Mouse (Mus musculus) embryonic facial prominence, embryonic 14.5 days (tissue): ENCODE measurements around the gene Sema3c. TPM values are rescaled to one million over a fixed set of nuclear protein-coding genes. Genes with fewer than 3 reads are reported as not detected.
"Not testable (repeated sequence)": the region's sequence is repeated elsewhere in the genome, so short reads cannot be mapped to it uniquely, and the experiment has no call there.

Experiments used
- ATAC-seq: fragments of 200-750 bp; cut with Nextera tagmentation; 2 replicates; pipeline ENCODE4 v1.8.0; 2017; ENCODE audit warnings: low read depth, moderate number of reproducible peaks, moderate TSS enrichment
- DNase-seq: peaks from one replicate; pipeline ENCODE4 v3.0.0-alpha.2; 2015; ENCODE audit warnings: low spot score
- H3K27ac ChIP-seq: fragments of 300-500 bp; sonication (generic); replicated peaks from 2 replicates; pipeline ENCODE4 v1.5.1; 2014; ENCODE audit warnings: low read depth, mild to moderate bottlenecking, low read length, moderate library complexity
- H3K27me3 ChIP-seq: fragments of 300-500 bp; sonication (generic); replicated peaks from 2 replicates; pipeline ENCODE4 v1.6.1; 2014; ENCODE audit warnings: low read length; ENCODE audit not compliant: control insufficient read depth, insufficient read depth
- H3K36me3 ChIP-seq: fragments of 300-500 bp; sonication (generic); 2 replicates; pipeline ENCODE4 v1.6.1; 2014; ENCODE audit warnings: low read length, mixed read lengths; ENCODE audit not compliant: control insufficient read depth, insufficient read depth
- H3K4me1 ChIP-seq: fragments of 300-500 bp; sonication (generic); 2 replicates; pipeline ENCODE4 v1.6.1; 2014; ENCODE audit warnings: antibody characterized with exemption, low read length; ENCODE audit not compliant: control insufficient read depth, insufficient read depth
- H3K4me2 ChIP-seq: fragments of 300-500 bp; sonication (generic); 2 replicates; pipeline ENCODE4 v1.6.1; 2014; ENCODE audit warnings: low read depth, mild to moderate bottlenecking, low read length, moderate library complexity, mixed read lengths
- H3K4me3 ChIP-seq: fragments of 300-500 bp; sonication (generic); 2 replicates; pipeline ENCODE4 v1.5.1; 2014; ENCODE audit warnings: low read depth, mild to moderate bottlenecking, low read length
- H3K9ac ChIP-seq: fragments of 300-500 bp; sonication (generic); 2 replicates; pipeline ENCODE4 v1.6.1; 2014; ENCODE audit warnings: low read depth, mild to moderate bottlenecking, low read length, moderate library complexity, mixed read lengths
- H3K9me3 ChIP-seq: fragments of 300-500 bp; sonication (generic); 2 replicates; pipeline ENCODE4 v1.6.1; 2016; ENCODE audit warnings: low read length; ENCODE audit not compliant: control insufficient read depth
- WGBS: fragments of 180-500 bp; shearing (Covaris S2); extraction: QIAGEN DNeasy Blood & Tissue Kit; methylation state at CpG from one replicate; pipeline ENCODE4 v1.1.7; 2014; 5-methylcytosine and 5-hydroxymethylcytosine counted together
- polyA plus RNA-seq: library from polyadenylated mRNA; unstranded; fragments of >200 nt; fragmentation: Nextera tagmentation; extraction: Ambion mirVana; gene quantifications from 2 replicates; pipeline ENCODE4 v1.2.1, GENCODE M21; 2014

The Sema3c gene
- 65.3 and 71.5 TPM in 2 replicates for polyA plus RNA-seq

DNA sequence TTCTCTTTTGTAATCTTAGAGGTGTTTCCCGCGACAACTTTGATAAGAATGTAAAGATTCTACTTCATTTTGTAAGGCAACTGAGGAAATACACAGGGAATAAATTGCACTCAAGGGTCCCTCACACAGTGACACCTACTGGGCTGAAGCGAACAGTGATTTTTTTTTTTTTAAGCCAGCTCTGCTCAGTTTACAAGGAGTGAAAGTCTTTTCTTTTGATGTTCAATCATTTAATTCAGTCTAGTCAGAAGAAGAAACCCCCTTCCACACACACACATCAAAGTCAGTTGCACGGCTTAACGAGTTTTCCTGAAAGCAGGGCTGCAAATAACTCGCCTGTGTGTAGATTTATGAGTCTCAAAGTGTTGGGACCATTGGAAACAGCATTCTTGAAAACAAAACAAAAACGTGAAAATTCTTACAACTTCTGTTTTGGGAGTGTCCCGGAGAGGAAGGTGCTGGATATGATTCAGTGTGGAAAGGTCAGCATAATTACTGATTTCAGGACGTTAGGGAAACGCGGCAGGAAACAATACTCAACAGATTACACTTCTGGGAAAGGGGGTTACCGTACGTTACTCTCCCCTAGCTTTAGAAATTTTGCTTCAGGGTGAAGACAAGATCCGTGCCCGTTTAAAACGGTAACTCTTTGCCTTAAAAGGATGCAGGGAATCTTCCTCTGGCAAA, at the start of gene Sema3c:
Gene Sema3c, plus strand, starts transcription at position 588 of the 687 bp plus-strand sequence.
- Histone ChIP-seq H3K9ac (peak within 1 kb of the TSS; percentile 64), H3K36me3 (no peaks in the 10 kb centered on the region), H3K4me3 (peak within 1 kb of the TSS; percentile 60), H3K27me3 (no peaks in the 10 kb centered on the region), H3K9me3 (no peaks in the 10 kb centered on the region), H3K4me1 (no peaks in the 10 kb centered on the region), H3K27ac (peak within 1 kb of the TSS; percentile 75), H3K4me2 (peak within 1 kb of the TSS; percentile 86)
- DNase-seq = peak; percentile 68
- ATAC-seq = peak; percentile 28
- WGBS = under 1% methylated on average over 16 of the region's 16 CpGs

DNA sequence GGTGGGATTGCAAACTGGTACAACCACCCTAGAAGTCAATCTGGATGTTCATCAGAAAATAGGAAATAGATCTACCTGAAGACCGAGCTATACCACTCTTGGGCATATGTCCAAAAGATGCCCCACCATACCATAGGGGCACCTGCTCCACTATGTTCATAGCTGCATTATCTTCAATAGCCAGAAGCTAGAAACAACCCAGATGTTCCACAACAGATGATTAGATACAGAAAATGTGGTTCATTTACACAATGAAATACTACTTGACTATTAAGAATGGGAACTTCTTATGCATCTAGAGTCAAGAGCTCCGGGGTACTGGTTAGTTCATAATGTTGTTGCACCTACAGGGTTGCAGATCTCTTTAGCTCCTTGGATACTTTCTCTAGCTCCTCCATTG, 42.9 kb upstream of the Sema3c start:
- H3K4me1 ChIP-seq, H3K36me3 ChIP-seq, H3K27ac ChIP-seq, H3K4me2 ChIP-seq, H3K4me3 ChIP-seq, ATAC-seq, H3K9me3 ChIP-seq, DNase-seq, H3K9ac ChIP-seq, H3K27me3 ChIP-seq: not testable (repeated sequence)
- 91% methylated on average over 2 of the region's 2 CpGs for WGBS

DNA sequence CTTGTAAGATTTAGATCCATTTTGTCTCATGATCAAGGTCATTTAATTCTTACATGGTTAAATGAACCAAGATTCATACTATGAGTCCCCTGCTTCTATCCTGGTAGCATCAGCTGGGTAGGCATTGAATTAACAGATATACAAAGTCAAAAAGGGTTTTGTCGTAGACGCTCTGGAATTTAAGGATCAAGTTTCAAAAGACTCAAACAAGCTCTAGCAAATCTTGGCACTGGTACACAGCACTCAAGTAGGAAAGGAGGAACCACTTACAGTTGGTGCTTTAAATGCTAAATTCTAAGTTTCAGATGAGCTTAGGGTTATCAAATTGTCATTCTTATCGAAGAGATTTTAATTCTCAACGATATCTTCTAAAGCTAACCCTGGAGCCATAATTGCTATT, 30.9 kb upstream of the Sema3c start:
- H3K4me3 ChIP-seq = no peak overlapping the region
- no peak for ATAC-seq
- no peaks in the 10 kb centered on the region for H3K9me3 ChIP-seq
- H3K4me1 ChIP-seq = no peaks in the 10 kb centered on the region
- WGBS = 48% methylated on average over 4 of the region's 4 CpGs
- peak; percentile 68 for DNase-seq
- no peaks in the 10 kb centered on the region for H3K27me3 ChIP-seq
- H3K9ac ChIP-seq = no peak overlapping the region
- no peak overlapping the region for H3K4me2 ChIP-seq
- H3K27ac ChIP-seq = no peak overlapping the region
- no peaks in the 10 kb centered on the region for H3K36me3 ChIP-seq

DNA sequence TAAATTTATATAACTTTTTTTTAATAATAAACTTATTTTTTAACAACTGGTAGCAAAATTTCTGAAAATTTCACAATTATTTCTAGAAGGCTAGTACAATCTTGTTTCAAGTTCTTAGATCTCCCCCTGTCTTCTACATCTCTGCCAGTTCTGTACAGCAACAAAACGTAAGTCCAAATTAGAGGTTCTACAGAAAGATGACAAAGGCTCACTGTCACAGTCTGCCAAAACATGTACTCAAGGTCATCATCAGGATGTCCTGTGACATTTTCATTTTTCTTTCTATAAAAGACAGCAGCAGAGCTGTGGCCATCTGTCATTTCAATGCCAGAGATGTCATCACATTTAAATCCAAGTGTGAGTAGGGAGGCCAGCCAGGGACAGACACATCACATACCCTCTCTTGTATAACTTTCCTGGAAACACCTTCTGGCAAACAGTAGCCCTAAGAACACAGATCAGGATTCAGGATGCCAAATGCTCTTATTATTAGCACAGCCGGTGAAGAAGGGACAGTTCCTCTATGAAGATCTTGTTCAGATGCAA, 29.1 kb upstream of the Sema3c start:
- Histone ChIP-seq H3K4me3 (no peak overlapping the region), H3K9ac (no peak overlapping the region), H3K27ac (no peak overlapping the region), H3K4me2 (no peak overlapping the region), H3K4me1 (no peaks in the 10 kb centered on the region), H3K27me3 (no peaks in the 10 kb centered on the region), H3K36me3 (no peaks in the 10 kb centered on the region), H3K9me3 (no peaks in the 10 kb centered on the region)
- ATAC-seq (no peak), DNase-seq (no peak)
- 83% methylated on average over 2 of the region's 2 CpGs for WGBS

DNA sequence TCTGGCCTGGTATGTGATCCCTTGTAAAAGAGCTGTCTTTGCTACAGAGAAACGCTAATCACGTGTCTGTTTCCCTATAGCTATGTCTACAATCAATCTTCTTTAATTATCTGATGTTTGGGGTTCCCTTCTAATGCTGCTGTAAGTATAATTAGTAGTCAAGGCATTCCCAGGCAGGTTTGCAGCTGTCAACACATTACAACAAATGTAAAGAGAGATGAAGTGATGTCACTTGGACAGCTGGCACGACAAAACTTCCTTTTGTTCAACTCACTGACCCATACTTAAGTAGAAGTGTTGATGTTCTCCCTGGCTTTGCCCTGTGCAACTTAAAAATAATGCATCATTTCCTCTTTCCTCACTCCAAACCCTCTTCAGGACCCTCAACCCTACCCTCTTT, 22.4 kb upstream of the Sema3c start:
- Histone ChIP-seq H3K4me3 (no peak overlapping the region), H3K9me3 (no peaks in the 10 kb centered on the region), H3K36me3 (no peaks in the 10 kb centered on the region), H3K4me1 (no peaks in the 10 kb centered on the region), H3K27ac (no peak overlapping the region), H3K27me3 (no peaks in the 10 kb centered on the region), H3K4me2 (no peak overlapping the region), H3K9ac (no peak overlapping the region)
- no peak for ATAC-seq
- WGBS = 52% methylated on average over 3 of the region's 3 CpGs
- peak; percentile 26 for DNase-seq

DNA sequence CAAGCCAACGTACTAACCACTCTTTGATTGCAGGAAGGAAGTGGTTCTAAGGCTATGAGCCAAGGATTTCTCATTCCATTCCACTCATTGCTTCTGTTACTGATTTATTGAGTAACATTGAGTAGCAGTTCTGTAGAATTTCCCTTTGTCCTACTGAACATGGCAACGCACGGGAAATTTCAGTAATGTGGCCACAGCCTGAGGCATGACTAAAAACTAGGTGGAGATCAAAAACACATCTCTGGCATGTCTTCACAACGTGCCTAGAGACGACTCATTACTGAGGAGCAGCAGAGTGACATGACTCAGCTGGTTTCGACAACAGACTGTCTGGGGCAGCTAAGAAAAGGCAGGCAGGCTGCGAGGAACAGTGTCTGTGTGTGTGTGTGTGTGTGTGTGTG, 18.0 kb upstream of the Sema3c start:
- WGBS = 22% methylated on average over 7 of the region's 7 CpGs
- no peak overlapping the region for H3K27ac ChIP-seq
- ATAC-seq = peak; percentile 67

DNA sequence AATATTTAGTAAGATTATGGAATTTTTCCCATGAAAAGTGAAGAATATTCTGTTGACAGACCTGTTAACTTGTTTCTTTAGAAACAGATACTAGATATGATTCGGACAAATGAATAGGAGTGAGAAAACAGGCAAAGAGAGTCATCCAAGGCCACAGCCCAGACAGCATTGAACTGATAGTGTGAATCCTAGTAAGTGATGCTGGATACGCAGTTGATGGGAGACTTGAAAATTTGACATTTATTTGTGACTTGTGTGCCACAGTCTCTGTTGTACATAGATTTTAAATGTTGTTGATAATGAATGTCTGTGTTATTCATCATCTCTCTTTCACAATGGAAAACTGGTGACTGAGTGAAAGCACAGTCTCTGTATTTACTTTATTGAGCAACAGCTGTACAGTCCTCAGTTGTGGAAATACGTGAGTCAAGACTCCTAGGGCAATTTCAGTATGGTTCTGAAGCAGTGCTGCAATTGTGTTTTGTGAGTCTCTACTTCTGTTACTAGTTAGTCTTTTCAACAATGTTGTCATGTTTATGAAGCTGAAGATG, 17.3 kb upstream of the Sema3c start:
- Histone ChIP-seq H3K9ac (no peak overlapping the region), H3K4me3 (no peak overlapping the region), H3K27ac (no peak overlapping the region), H3K4me1 (no peaks in the 10 kb centered on the region), H3K36me3 (no peaks in the 10 kb centered on the region), H3K9me3 (no peaks in the 10 kb centered on the region), H3K27me3 (no peaks in the 10 kb centered on the region), H3K4me2 (no peak overlapping the region)
- WGBS = 89% methylated on average over 3 of the region's 3 CpGs
- ATAC-seq (no peak), DNase-seq (no peak)

More for the DNA sequence above, 18.0 kb upstream of the Sema3c start:
- Histone ChIP-seq H3K4me2 (no peak overlapping the region), H3K4me3 (no peak overlapping the region), H3K9me3 (no peaks in the 10 kb centered on the region), H3K36me3 (no peaks in the 10 kb centered on the region), H3K4me1 (no peaks in the 10 kb centered on the region), H3K9ac (no peak overlapping the region), H3K27me3 (no peaks in the 10 kb centered on the region)
- peak; percentile 73 for DNase-seq

DNA sequence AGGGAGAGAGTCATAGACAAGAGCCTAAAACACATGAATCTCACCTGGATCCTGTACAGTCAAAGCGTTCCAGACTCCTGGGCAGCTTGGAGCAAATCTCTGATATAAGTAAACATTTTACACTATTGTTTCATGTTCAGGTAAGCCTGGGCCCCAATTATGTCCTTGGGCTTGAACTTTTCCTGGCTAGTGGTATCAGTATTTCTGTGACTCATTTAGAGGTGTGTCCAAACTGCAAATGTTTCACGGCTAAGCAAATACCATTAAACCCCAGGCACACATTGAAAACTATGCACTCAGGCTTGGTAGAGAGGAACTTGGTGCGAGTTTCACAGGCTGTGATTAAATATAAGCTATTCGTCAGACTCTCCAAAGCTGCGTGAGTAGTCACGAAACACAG, 2.5 kb upstream of the Sema3c start:
- no peak overlapping the region for H3K4me2 ChIP-seq
- H3K27ac ChIP-seq = no peak overlapping the region
- H3K27me3 ChIP-seq = no peaks in the 10 kb centered on the region
- no peak overlapping the region for H3K4me3 ChIP-seq
- WGBS = 68% methylated on average over 6 of the region's 6 CpGs
- H3K36me3 ChIP-seq = no peaks in the 10 kb centered on the region
- no peak for DNase-seq
- no peak for ATAC-seq
- no peaks in the 10 kb centered on the region for H3K4me1 ChIP-seq
- H3K9me3 ChIP-seq = no peaks in the 10 kb centered on the region
- H3K9ac ChIP-seq = no peak overlapping the region
